Mouse (Mus musculus) embryonic facial prominence, embryonic 11.5 days (tissue): Measurements from ENCODE around the gene Smim6. TPM values are rescaled to one million over a fixed set of nuclear protein-coding genes. Genes with fewer than 3 reads are reported as not detected.

ENCODE experiments used
- ATAC-seq: fragments of 200-750 bp; cut with Nextera tagmentation; replicated peaks from 2 replicates; pipeline ENCODE4 v1.8.0; 2017; ENCODE audit warnings: low read depth; ENCODE audit not compliant: insufficient number of reproducible peaks, low FRiP score, low TSS enrichment
- DNase-seq: peaks from one replicate; pipeline ENCODE4 v3.0.0-alpha.2; 2015; ENCODE audit warnings: low spot score
- H3K27ac ChIP-seq: fragments of 300-500 bp; sonication (generic); replicated peaks from 2 replicates; pipeline ENCODE4 v1.5.1; 2014; ENCODE audit warnings: mild to moderate bottlenecking, low read depth, low read length, control low read depth
- H3K27me3 ChIP-seq: fragments of 300-500 bp; sonication (generic); 2 replicates; pipeline ENCODE4 v1.6.1; 2014; ENCODE audit warnings: mild to moderate bottlenecking, low read length, moderate library complexity, mixed read lengths; ENCODE audit not compliant: control insufficient read depth, insufficient read depth
- H3K36me3 ChIP-seq: fragments of 300-500 bp; sonication (generic); replicated peaks from 2 replicates; pipeline ENCODE4 v1.6.1; 2014; ENCODE audit warnings: low read depth, mild to moderate bottlenecking, low read length, moderate library complexity, mixed read lengths; ENCODE audit not compliant: control insufficient read depth, insufficient read depth
- H3K4me1 ChIP-seq: fragments of 300-500 bp; sonication (generic); 2 replicates; pipeline ENCODE4 v1.6.1; 2014; ENCODE audit warnings: low read length, mixed read lengths; ENCODE audit not compliant: control insufficient read depth, insufficient read depth
- H3K4me2 ChIP-seq: fragments of 300-500 bp; sonication (generic); 2 replicates; pipeline ENCODE4 v1.6.1; 2014; ENCODE audit warnings: low read depth, mild to moderate bottlenecking, control low read depth, low read length, moderate library complexity
- H3K4me3 ChIP-seq: fragments of 300-500 bp; sonication (generic); 2 replicates; pipeline ENCODE4 v1.5.1; 2014; ENCODE audit warnings: low read depth, low read length, control low read depth
- H3K9ac ChIP-seq: fragments of 300-500 bp; sonication (generic); replicated peaks from 2 replicates; pipeline ENCODE4 v1.6.1; 2014; ENCODE audit warnings: mild to moderate bottlenecking, control low read depth, low read length
- H3K9me3 ChIP-seq: fragments of 300-500 bp; sonication (generic); replicated peaks from 2 replicates; pipeline ENCODE4 v1.6.1; 2016; ENCODE audit warnings: mild to moderate bottlenecking, low read length, inconsistent platforms, mixed read lengths; ENCODE audit not compliant: control insufficient read depth
- WGBS: fragments of 180-500 bp; shearing (Covaris S2); extraction: QIAGEN DNeasy Blood & Tissue Kit; methylation state at CpG from one replicate; pipeline ENCODE4 v1.1.7; 2014; 5-methylcytosine and 5-hydroxymethylcytosine counted together
- polyA plus RNA-seq: library from polyadenylated mRNA; unstranded; fragments of >200 nt; fragmentation: Nextera tagmentation; extraction: Ambion mirVana; gene quantifications from 2 replicates; pipeline ENCODE4 v1.2.1, GENCODE M21; 2014

Gene Smim6
- polyA plus RNA-seq, 1 experiment from 2014 or later = 0.21 TPM

GRCm38 (mm10) chr11:115893071-115893470 is 18.7 kb upstream of the Smim6 start:
- H3K9ac ChIP-seq = no peak overlapping the region
- H3K4me1 ChIP-seq = no peaks in the 10 kb centered on the region
- WGBS = 84% methylated on average over 9 of the region's 9 CpGs
- no peaks in the 10 kb centered on the region for H3K27me3 ChIP-seq
- H3K9me3 ChIP-seq = no peaks in the 10 kb centered on the region
- H3K27ac ChIP-seq = no peak overlapping the region
- H3K4me3 ChIP-seq = no peak overlapping the region
- no peak for DNase-seq
- no peaks in the 10 kb centered on the region for H3K36me3 ChIP-seq
- H3K4me2 ChIP-seq = no peak overlapping the region
- ATAC-seq = no peak

DNA sequence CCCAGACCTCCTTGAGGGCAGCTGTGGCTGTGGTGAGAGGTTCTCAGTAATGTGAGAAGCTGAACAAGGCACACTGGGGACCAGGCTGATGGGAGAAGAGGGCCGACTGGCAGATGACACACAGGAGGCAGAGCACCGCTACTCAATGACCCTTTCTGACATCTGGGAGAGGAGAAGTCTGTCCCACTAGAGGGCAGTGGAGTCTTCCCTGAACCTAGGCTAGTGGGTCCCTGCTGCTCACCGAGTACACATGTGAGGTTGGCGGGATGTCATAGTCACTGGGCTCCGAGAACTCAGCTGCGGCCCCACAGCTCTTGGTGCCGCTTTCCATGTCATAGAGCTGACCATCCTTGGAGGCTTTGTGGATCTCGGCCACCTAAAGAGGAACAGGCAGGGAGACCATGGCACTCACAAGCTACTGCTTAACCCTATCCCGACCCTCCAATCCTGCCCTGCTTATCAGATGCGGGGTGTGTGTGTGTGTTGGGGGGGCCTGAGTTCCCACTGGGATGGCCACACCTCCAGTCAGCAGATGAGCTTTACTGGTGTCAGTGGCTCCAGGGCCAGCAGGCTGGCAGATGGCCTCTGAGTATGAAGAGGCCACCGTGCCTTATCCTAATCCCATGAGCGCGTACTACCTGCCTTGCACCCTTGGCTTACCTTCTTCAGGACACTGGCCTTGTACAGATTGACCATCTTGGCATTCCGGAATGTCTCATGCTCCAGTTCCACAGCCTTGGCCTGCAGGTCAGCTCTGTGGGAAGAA is 16.9 kb upstream of the Smim6 start:
- H3K27ac ChIP-seq = no peak overlapping the region
- H3K4me1 ChIP-seq = no peaks in the 10 kb centered on the region; the same call in 1 of the 2 replicates
- H3K36me3 ChIP-seq = no peaks in the 10 kb centered on the region
- no peaks in the 10 kb centered on the region for H3K27me3 ChIP-seq
- no peak overlapping the region for H3K4me3 ChIP-seq
- ATAC-seq (no peak), DNase-seq (peak; percentile 38)
- no peak overlapping the region for H3K4me2 ChIP-seq
- 75% methylated on average over 14 of the region's 14 CpGs for WGBS
- no peak overlapping the region for H3K9ac ChIP-seq
- no peaks in the 10 kb centered on the region for H3K9me3 ChIP-seq

DNA sequence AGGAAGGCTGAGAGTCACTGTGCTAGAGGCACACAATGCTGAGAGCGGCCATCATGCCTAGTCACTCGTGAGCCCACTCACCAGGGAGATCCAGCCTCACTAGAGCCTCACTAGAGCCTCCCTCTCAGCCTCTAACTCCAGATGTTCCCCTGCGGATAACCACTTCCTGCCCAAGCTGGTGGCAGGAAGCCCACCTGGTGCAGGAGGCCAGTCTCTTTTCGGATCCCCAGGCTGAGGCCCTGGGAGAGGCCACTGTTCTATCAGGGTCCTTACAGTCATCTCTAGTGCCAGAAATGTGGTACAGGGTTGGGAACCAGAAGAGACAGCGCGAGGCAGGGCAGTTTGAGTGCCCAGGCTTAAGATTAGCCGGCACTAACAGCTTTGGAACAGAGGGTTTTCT is 13.4 kb upstream of the Smim6 start:
- no peak overlapping the region for H3K4me3 ChIP-seq
- DNase-seq (no peak), ATAC-seq (no peak)
- H3K4me1 ChIP-seq = peaks cover 3% of the 10 kb centered on the region; the same call in 1 of the 2 replicates
- H3K4me2 ChIP-seq = no peak overlapping the region
- H3K27me3 ChIP-seq = no peaks in the 10 kb centered on the region
- H3K9ac ChIP-seq = no peak overlapping the region
- H3K27ac ChIP-seq = no peak overlapping the region
- H3K36me3 ChIP-seq = no peaks in the 10 kb centered on the region
- no peaks in the 10 kb centered on the region for H3K9me3 ChIP-seq
- WGBS = 80% methylated on average over 7 of the region's 7 CpGs

GRCm38 (mm10) chr11:115898886-115899285 is 12.9 kb upstream of the Smim6 start:
- Histone ChIP-seq H3K9ac (no peak overlapping the region), H3K36me3 (no peaks in the 10 kb centered on the region), H3K4me1 (peaks cover 3% of the 10 kb centered on the region; the same call in 1 of the 2 replicates), H3K27me3 (no peaks in the 10 kb centered on the region), H3K4me2 (no peak overlapping the region), H3K27ac (no peak overlapping the region), H3K4me3 (no peak overlapping the region), H3K9me3 (no peaks in the 10 kb centered on the region)
- 13% methylated on average over 4 of the region's 4 CpGs for WGBS
- DNase-seq = peak; percentile 19
- no peak for ATAC-seq

GRCm38 (mm10) chr11:115899486-115900266 is 12.1 kb upstream of the Smim6 start, which contains the start of gene Smim5:
Gene Smim5, plus strand, starts transcription at chr11:115899966.
- WGBS = 30% methylated on average over 16 of the region's 16 CpGs
- no peak within 1 kb of the TSS for H3K27ac ChIP-seq
- H3K9me3 ChIP-seq = no peaks in the 10 kb centered on the region
- H3K36me3 ChIP-seq = no peaks in the 10 kb centered on the region
- H3K4me1 ChIP-seq = peaks cover 3% of the 10 kb centered on the region; the same call in 1 of the 2 replicates
- H3K4me2 ChIP-seq = no peak within 1 kb of the TSS
- no peak within 1 kb of the TSS for H3K4me3 ChIP-seq
- no peaks in the 10 kb centered on the region for H3K27me3 ChIP-seq
- DNase-seq (peak; percentile 84), ATAC-seq (peak; percentile 42)
- no peak within 1 kb of the TSS; the same call in 1 of the 2 replicates for H3K9ac ChIP-seq

DNA sequence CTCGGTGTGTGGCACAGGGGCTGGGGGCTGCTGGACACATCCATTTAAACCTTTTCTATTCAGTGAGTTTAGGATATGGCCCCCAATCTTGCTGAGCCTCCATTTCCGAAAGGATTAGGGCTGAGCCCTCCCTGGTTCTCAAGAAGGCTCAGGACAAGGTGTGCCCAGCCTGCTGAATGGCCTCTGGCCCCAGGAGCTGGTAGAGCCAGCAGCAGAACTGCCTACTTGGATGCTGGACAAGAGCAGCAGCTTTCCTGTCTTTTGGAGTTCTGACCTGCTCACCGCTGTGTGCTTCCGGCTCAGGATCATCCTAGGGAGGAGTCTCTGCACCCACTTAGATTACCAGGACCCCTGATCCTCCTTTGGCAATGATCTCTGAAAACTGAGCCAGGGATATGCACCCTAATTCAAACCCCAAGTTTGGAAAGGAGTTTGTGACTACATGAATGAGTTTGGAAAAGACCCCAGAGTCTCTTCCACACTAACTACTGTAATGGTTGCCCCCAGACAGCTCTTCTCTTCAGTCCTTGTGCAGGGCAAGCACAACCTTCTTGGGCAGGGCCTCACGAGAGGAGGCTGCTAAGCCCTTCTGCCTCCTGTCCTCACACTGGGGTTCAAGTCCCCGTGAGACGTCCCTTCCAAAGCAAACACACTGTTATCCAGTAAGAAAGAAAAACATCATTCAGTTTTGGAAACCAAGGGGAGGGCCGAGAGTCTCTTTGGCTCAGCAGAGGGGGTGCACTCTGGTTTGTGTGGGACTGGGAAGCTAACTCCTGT is 11.1 kb upstream of the Smim6 start:
- no peak for ATAC-seq
- H3K9me3 ChIP-seq = no peaks in the 10 kb centered on the region
- 69% methylated on average over 8 of the region's 8 CpGs for WGBS
- no peak overlapping the region for H3K4me2 ChIP-seq
- H3K36me3 ChIP-seq = no peaks in the 10 kb centered on the region
- no peaks in the 10 kb centered on the region for H3K27me3 ChIP-seq
- H3K4me3 ChIP-seq = no peak overlapping the region
- no peak overlapping the region for H3K27ac ChIP-seq
- no peak overlapping the region; the same call in 1 of the 2 replicates for H3K9ac ChIP-seq
- DNase-seq = no peak
- H3K4me1 ChIP-seq = peaks cover 3% of the 10 kb centered on the region; the same call in 1 of the 2 replicates

DNA sequence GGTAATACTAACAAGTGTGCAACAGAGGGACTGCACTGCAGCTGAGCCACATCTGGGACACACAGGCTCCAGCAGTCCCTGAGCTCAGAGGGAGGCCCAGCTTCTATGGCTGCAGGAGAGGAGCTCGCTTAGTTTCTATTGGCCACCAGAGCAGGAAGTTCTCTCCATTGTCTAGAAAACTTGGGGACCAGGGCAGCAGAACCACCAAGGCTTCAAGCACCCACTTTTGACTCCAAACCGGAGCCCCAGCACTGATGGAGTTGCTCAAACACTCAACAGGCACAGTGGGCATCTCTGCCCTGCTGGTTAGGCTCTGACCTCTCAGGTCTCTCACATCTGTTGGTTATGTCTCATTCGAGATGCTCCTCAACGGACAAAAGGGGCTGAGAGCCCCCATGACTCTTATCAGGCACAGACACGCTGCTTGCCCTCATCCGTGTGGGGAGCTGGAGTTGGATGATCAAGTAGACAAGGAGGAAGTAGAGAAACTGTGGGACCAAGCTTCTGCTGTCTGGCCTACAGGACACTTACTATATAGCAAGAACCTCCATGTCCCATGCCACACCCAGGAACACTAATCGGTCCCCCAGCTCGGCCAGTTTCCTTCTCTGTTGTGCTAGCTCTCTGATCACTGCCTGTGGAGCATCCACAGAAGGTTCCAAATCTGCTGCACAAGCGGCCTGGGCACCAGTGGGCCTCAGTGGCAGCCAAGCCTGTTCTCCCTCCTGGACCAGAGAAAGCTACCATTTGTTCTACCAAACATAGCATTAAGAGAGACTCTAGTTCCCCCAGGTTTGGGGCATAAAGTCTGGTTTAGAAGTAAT is 10.3 kb upstream of the Smim6 start:
- peaks cover 3% of the 10 kb centered on the region; the same call in 1 of the 2 replicates for H3K4me1 ChIP-seq
- no peak overlapping the region for H3K9ac ChIP-seq
- no peaks in the 10 kb centered on the region for H3K9me3 ChIP-seq
- DNase-seq (no peak), ATAC-seq (no peak)
- no peaks in the 10 kb centered on the region for H3K36me3 ChIP-seq
- H3K27me3 ChIP-seq = no peaks in the 10 kb centered on the region
- WGBS = 90% methylated on average over 9 of the region's 9 CpGs
- no peak overlapping the region for H3K4me3 ChIP-seq
- H3K4me2 ChIP-seq = no peak overlapping the region
- 0 out of 2 replicates have a peak overlapping the region, but pooled peaks have one; percentile 7 for H3K27ac ChIP-seq
